Mouse (Mus musculus) embryonic stem cell, embryonic (primary cell): ENCODE data around the gene Etfrf1.

Experiments
- CTCF ChIA-PET, 4 experiments: fragments of 300-600 bp in 2 of 4; fragments of 350-600 bp in 2 of 4; sonication (Branson Sonifier 250); formaldehyde crosslinking; loops; one replicate each; lab custom pipeline; 2022; ENCODE audit warnings: inconsistent platforms in 2 of 4; lab: Charles Lee
- POLR2A ChIA-PET, 4 experiments: fragments of 300-600 bp in 2 of 4; fragments of 350-600 bp in 2 of 4; sonication (Branson Sonifier 250); formaldehyde crosslinking; loops; one replicate each; lab custom pipeline; 2022; ENCODE audit warnings: antibody characterized with exemption in 4 of 4, inconsistent platforms in 1 of 4; lab: Charles Lee

Etfrf1 gene

DNA sequence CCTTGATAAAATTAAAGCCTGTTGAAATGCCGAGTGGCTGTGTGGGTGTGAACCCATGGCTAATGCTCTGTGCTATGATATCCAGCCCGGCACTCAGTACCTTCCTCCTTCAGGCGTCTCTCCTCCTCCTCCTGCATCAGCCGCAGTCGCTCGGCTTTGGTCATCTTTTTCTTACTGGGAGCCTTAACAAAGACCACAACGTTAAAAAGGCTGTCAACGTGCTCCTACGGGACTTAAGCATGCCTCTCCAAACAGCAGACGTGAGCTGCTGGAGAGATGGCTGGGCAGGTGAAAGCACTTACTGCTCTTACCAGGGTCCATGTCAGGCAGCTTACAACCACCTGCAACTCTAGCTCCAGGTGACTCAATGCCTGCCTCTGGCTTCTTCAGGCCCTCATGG is 5.8 kb upstream of the Etfrf1 start:
- CTCF ChIA-PET, result interaction anchor here in 1 of 4 experiments (0.8 to 1.4 kb wide), 3 partner anchors 11 to 137 kb away, joined by 3 to 6 read pairs (median 3); no protein-coding TSS in a partner anchor
- POLR2A ChIA-PET, result interaction anchor here in 2 of 4 experiments (0.9 to 2.5 kb wide), 5 partner anchors 12 to 137 kb away, joined by 3 to 9 read pairs (median 5); no protein-coding TSS in a partner anchor

DNA sequence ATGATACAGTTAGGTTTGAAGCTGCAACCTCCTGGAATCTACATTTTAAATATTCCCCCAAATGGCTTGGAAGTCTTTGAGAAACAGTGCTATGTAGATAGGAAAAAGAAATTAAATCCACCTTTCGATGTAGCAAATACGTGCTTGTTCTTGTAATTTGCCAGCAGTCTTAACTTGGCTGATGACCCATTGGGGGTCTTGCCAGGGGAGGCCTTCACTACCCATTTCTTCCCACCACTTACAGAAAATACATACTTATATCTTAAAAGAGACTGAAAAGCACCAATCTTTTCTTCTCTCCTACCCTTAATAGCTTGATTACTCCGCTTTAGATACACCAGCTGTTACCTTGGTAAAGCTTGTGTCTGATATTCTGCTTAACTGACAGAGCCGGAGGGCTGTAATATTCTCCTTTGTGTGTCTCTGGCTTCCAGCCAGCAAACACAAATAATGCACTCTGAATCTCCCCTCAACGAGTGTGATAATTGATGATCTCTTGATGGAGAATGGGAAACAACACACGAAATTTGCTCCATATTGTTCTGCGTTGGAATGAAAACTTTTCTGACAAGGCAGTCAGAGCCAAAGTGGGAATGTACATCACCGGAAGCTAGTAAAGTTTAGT is 766 bp upstream of the Etfrf1 start:
- CTCF ChIA-PET, result interaction anchor here (0.9 to 2.1 kb wide), 9 partner anchors 9 to 133 kb away, joined by 3 to 14 read pairs (median 5); no protein-coding TSS in a partner anchor
- POLR2A ChIA-PET, result interaction anchor here (0.5 to 6.4 kb wide), 93 partner anchors 8 to 646 kb away, joined by 3 to 212 read pairs (median 7); partner anchors contain the start of genes Bcat1 (in 3 of the 4), Kras (in 2 of the 4) and Rassf8 (in 1 of the 4)

DNA sequence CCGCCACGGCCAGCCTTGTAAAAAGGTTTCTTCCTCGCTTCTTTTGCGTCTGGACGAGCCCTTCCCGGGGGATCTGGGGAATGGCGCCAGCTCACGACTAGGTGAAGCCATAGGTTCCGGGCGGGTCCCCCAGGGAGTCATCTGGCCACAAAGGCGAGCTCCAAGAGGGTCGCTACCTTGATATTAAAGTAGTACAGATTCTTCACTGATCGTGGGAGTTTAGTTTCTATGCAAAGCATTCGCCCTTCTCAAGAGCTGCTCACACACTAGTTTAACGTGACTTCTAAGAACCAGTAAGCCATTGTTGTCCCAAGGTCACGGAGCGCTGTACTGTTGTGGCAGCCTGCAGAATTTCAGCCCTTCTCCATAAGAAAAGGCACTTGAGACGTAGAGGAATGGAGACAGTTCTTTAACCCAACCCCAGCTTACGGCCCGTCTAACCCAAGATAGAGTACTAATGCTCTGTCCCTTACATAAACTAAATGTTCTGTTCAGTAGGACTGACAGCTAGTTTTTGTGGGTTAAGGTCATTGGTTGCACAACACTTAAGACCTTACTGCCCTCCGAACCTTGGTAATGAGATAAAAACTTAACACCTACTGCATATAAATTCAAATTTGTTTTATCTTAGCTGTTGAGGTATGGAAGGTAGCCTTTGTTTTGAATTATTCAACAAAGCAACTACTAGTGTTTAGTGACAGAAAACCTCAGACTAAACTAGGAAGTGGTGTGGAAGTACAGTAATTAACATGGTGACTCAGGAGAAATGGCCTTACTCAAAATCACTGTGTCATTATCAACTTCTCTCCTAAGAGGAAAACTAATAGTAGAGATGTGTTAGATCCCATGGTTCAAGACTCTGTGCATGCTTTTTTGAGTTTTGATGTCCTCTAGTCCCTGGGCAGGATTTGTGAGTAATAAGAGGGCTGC is 707 bp downstream of the Etfrf1 start:
- ChIA-PET POLR2A (interaction anchor here (0.6 to 6.4 kb wide), 135 partner anchors 8 to 1421 kb away, joined by 3 to 212 read pairs (median 5); partner anchors contain the start of genes Bcat1 (in 3 of the 4), Kras (in 2 of the 4) and Rassf8 (in 1 of the 4)), CTCF (interaction anchor here (0.6 to 2.1 kb wide), 17 partner anchors 10 to 279 kb away, joined by 3 to 14 read pairs (median 3); no protein-coding TSS in a partner anchor)

- ChIA-PET CTCF (no interaction called here), POLR2A (interaction anchor here in 2 of 4 experiments (1.5 to 6.4 kb wide), 8 partner anchors 12 to 127 kb away, joined by 4 to 71 read pairs (median 8); no protein-coding TSS in a partner anchor)
Observed at GRCm38 (mm10) chr6:145213916-145214315, 3.0 kb downstream of the Etfrf1 start.

- POLR2A ChIA-PET, result interaction anchor here in 3 of 4 experiments (0.7 to 2.6 kb wide), 22 partner anchors 10 to 154 kb away, joined by 3 to 13 read pairs (median 4); no protein-coding TSS in a partner anchor
- CTCF ChIA-PET, result interaction anchor here in 2 of 4 experiments (0.9 to 1.1 kb wide), 2 partner anchors 27 to 126 kb away, joined by 3 to 4 read pairs; no protein-coding TSS in a partner anchor
Observed at GRCm38 (mm10) chr6:145215826-145216225, 4.9 kb downstream of the Etfrf1 start.

DNA sequence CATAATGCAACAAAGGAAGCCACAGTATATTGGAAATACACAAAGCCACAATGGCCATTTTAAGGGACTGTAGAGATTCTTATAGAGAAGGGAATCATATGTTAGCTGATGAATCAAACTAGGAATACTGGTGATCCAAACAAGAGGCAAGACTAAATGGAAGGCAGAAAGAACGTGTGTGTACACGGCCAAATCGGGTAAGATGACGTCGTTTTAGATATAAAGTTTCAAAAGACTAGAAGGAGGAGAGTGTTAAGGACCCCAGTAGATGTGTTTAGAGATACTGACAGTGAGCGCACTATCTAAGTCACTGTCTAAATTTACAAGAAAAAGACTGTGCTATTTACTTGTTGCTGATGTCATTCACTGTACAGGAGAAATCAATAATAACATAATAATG is 13.3 kb downstream of the Etfrf1 start:
- CTCF ChIA-PET, result no interaction called here
- POLR2A ChIA-PET, result interaction anchor here in 2 of 4 experiments (1.4 to 2.5 kb wide), 6 partner anchors 11 to 116 kb away, joined by 3 to 14 read pairs (median 5); partner anchors contain the start of genes Casc1 (in 2 of the 2) and Etfrf1 (in 2 of the 2)

- CTCF ChIA-PET, result interaction anchor here in 1 of 4 experiments (0.5 kb wide), 1 partner anchor 192 kb away, joined by 4 read pairs; no protein-coding TSS in a partner anchor
- POLR2A ChIA-PET, result interaction anchor here (1.0 to 1.8 kb wide), 8 partner anchors 11 to 90 kb away, joined by 3 to 7 read pairs (median 4); partner anchors contain the start of genes Casc1 (in 4 of the 4) and Etfrf1 (in 4 of the 4)
Observed at GRCm38 (mm10) chr6:145226296-145226695, 15.4 kb downstream of the Etfrf1 start.

GRCm38 (mm10) chr6:145234391-145234790 is 23.5 kb downstream of the Etfrf1 start:
- CTCF ChIA-PET, result no interaction called here
- POLR2A ChIA-PET, result interaction anchor here in 3 of 4 experiments (0.6 to 2.6 kb wide), 6 partner anchors 13 to 106 kb away, joined by 3 to 11 read pairs (median 4); partner anchors contain the start of genes Casc1 (in 2 of the 3) and Etfrf1 (in 2 of the 3)

DNA sequence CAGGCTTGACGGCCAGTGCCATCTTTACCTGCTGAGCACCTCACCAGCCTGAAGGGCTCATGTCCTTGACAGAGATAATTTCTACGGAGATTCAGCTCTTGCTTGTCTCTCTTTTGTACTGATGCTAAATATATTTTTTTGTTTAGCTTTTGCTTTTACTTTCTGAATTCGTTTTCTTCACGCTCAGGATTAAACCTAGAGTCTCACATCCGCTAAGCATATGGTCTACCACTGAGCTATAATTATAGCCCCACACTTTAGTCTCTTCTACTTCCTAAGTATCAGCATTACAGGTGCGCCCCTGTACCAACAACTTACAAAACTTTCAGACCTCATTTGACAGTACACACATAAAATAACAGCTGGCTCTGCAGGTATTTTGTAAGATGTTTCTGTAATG is 24.4 kb downstream of the Etfrf1 start:
- CTCF ChIA-PET, result interaction anchor here in 1 of 4 experiments (0.7 to 1.4 kb wide), 2 partner anchors 106 to 251 kb away, joined by 3 to 4 read pairs; no protein-coding TSS in a partner anchor

GRCm38 (mm10) chr6:145237148-145237547 is 26.2 kb downstream of the Etfrf1 start:
- CTCF ChIA-PET, result no interaction called here
- POLR2A ChIA-PET, result interaction anchor here in 1 of 4 experiments (0.6 to 10.5 kb wide), 2 partner anchors 103 to 1377 kb away, joined by 4 to 100 read pairs; no protein-coding TSS in a partner anchor

More for the DNA sequence above, 24.4 kb downstream of the Etfrf1 start:
- POLR2A ChIA-PET, result interaction anchor here in 3 of 4 experiments (0.6 to 2.6 kb wide), 17 partner anchors 9 to 172 kb away, joined by 3 to 11 read pairs (median 4); partner anchors contain the start of genes Casc1 (in 2 of the 3) and Etfrf1 (in 2 of the 3)

DNA sequence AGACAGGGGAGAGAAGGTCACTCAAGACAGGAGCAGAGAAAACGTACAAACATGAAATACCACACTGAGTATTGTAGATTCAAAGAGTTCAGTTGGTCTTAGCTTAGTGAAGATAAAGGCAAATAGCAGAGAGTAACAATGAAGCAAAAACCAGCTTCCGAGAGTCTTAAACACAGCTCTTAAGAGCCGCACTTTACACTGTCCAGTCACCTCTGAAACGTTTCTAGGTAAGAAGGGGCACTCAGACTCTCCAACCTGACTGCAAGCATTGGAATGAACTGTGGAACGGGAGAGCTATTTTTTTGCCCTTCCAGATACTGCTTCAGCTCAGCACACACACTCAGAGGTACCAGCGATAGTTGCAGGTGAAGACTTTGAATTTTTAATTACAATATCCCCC is 29.4 kb downstream of the Etfrf1 start:
- ChIA-PET CTCF (interaction anchor here in 2 of 4 experiments (0.8 to 1.8 kb wide), 3 partner anchors 100 to 102 kb away, joined by 4 to 10 read pairs (median 5); no protein-coding TSS in a partner anchor), POLR2A (interaction anchor here (1.0 to 10.5 kb wide), 9 partner anchors 11 to 101 kb away, joined by 3 to 118 read pairs (median 5); partner anchors contain the start of genes Casc1 (in 3 of the 4) and Etfrf1 (in 3 of the 4))

GRCm38 (mm10) chr6:145242521-145242920 is 31.6 kb downstream of the Etfrf1 start:
- ChIA-PET POLR2A (interaction anchor here in 3 of 4 experiments (0.6 to 10.5 kb wide), 18 partner anchors 12 to 109 kb away, joined by 3 to 118 read pairs (median 6); partner anchors contain the start of genes Casc1 (in 3 of the 3) and Etfrf1 (in 3 of the 3)), CTCF (interaction anchor here (0.6 to 3.5 kb wide), 33 partner anchors 9 to 991 kb away, joined by 3 to 44 read pairs (median 4); partner anchors contain the start of genes Casc1 (in 2 of the 4) and Etfrf1 (in 2 of the 4))

DNA sequence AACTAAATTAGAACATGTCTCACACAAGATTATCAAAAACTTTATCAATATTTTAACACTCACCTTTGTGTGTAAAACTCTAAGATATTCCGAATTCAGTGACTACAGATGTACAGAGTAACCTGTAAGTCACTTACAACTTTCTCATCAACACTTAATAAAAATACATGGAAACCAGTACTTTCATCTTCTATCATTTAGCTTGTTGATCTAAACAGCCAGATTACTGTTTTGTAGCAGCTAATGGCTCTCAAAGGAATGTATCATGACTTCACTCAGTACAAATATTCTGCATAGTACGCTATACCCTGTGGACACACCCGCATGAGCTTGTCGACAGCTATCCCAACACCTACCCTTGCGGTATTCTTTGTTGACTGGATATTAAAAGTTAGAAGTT is 35.9 kb downstream of the Etfrf1 start:
- POLR2A ChIA-PET, result interaction anchor here in 3 of 4 experiments (0.6 to 10.5 kb wide), 16 partner anchors 9 to 93 kb away, joined by 3 to 118 read pairs (median 4); partner anchors contain the start of genes Casc1 (in 3 of the 3) and Etfrf1 (in 3 of the 3)
- CTCF ChIA-PET, result no interaction called here

DNA sequence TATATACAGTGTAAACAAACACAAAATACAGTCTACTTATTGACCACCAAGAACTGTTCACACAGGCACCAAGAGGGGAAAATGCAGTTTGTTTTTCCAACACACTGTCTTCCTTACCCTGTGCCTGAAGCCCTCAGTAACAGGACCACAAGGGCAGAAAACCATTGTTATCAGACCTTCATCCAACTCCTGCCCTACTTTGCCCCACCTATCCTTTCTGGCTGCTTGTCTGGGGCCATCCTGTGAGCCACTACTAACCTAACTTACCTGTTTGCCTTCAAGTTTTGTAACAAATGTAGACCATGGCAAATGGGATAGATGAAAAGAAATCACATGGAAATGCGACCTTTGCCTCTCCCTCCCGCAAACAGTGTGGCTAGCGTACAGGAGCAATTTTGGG is 37.0 kb downstream of the Etfrf1 start:
- ChIA-PET CTCF (no interaction called here), POLR2A (interaction anchor here in 2 of 4 experiments (0.9 to 10.0 kb wide), 7 partner anchors 12 to 93 kb away, joined by 3 to 115 read pairs (median 10); no protein-coding TSS in a partner anchor)

DNA sequence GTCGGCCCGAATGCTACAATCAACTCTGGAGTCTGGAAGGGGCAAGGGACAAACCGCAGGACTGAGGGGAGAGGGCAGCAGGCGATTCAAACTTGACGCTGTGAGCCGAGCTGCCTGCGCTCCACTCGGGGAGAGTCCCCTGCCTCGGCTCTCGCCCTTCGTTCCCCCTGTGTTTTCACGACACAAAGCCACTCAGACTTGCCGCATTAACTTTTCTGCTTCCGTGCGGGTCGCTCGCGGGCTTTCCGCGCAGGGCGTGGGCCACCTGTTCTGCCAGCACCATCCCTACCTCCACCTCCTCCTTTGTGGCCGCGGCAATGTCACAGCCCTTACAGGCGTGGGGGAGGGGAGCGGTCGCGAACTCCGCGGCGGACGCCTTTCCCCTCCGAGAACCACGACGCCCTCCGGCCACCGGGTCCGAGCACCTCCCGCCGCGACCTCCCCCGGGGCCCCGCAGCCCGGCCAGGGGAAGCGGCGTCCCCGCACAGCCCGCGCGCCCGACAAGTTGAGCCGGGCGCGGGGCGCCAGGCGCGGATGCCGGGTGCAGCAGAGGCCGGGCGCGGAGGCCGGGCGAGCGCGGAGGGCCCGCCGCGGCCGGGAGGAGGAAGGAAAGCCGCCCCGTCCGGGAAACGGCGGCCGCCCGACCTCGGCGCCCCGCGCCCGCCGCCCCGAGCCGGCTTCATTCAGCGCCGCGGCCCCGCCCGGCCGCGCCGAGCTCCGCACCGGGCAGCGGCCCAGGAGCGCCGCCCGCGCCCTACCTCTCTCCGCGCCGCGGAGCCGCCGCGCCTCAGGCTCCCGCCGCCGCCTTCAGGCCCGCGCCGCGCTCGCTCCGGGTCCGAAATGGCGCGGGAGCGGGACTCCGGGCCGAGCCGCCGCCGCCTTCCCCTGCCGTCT is 38.6 kb downstream of the Etfrf1 start:
- ChIA-PET POLR2A (interaction anchor here (0.6 to 10.0 kb wide), 28 partner anchors 10 to 180 kb away, joined by 3 to 115 read pairs (median 4); partner anchors contain the start of genes Casc1 (in 3 of the 4) and Etfrf1 (in 3 of the 4)), CTCF (interaction anchor here in 2 of 4 experiments (1.1 to 1.3 kb wide), 2 partner anchors 92 kb away, joined by 4 read pairs; no protein-coding TSS in a partner anchor)
